Mouse (Mus musculus) myocyte (in vitro differentiated cells): ENCODE measurements at regions not wholly inside any gene's neighbourhood (a gene's known extent, or its start where the extent isn't known, plus 50 kb on each side); places are given as distances from the start of the nearest gene placed in this dataset.

ENCODE experiments used
- E2F4 ChIP-seq: IDR thresholded peaks from one replicate; pipeline ENCODE4 v1.6.1; 2011; ENCODE audit warnings: mild to moderate bottlenecking, control low read depth, moderate library complexity; ENCODE audit not compliant: insufficient read depth
- MAX ChIP-seq: IDR thresholded peaks from one replicate; pipeline ENCODE4 v1.6.1; 2011; ENCODE audit warnings: low read depth, mild to moderate bottlenecking, control low read depth
- MYOD1 ChIP-seq, 3 experiments: IDR thresholded peaks; one replicate each; pipeline ENCODE4 v1.6.1; 2011; ENCODE audit warnings: control low read depth in 2 of 3, low read depth in 2 of 3, mild to moderate bottlenecking in 2 of 3, moderate library complexity in 1 of 3; ENCODE audit not compliant: insufficient read length in 2 of 3, control insufficient read depth in 1 of 3
- MYOG ChIP-seq, 3 experiments: IDR thresholded peaks; one replicate each; pipeline ENCODE4 v1.6.1; 2011; ENCODE audit warnings: control low read depth in 2 of 3, low read depth in 2 of 3, mild to moderate bottlenecking in 2 of 3; ENCODE audit not compliant: insufficient read length in 2 of 3, control insufficient read depth in 1 of 3, insufficient read depth in 1 of 3
- POLR2A ChIP-seq: IDR thresholded peaks from one replicate; pipeline ENCODE4 v1.6.1; 2011; ENCODE audit warnings: low read depth, mild to moderate bottlenecking, control low read depth, moderate library complexity; ENCODE audit not compliant: insufficient read length
- POLR2AphosphoS2 ChIP-seq: IDR thresholded peaks from one replicate; pipeline ENCODE4 v1.6.1; 2011; ENCODE audit warnings: low read depth, control low read depth; ENCODE audit not compliant: insufficient read length
- TCF12 ChIP-seq: IDR thresholded peaks from one replicate; pipeline ENCODE4 v1.6.1; 2011; ENCODE audit warnings: mild to moderate bottlenecking, control low read depth; ENCODE audit not compliant: poor library complexity, insufficient read depth, severe bottlenecking
- USF1 ChIP-seq: IDR thresholded peaks from one replicate; pipeline ENCODE4 v1.6.1; 2011; ENCODE audit warnings: low read depth, mild to moderate bottlenecking, control low read depth, moderate library complexity

GRCm38 (mm10) chr10:111789264-111789663 lies 183.2 kb upstream of the Krr1 start:
- TF ChIP-seq POLR2A (no peak), MYOG (IDR thresholded peaks at IDR 0.05; ENCODE audit: control insufficient read depth in 1 of 3, insufficient read depth in 1 of 3, insufficient read length in 2 of 3, low read depth in 2 of 3) (no peak), E2F4 (no peak), MAX (no peak), USF1 (no peak), TCF12 (no peak), MYOD1 (IDR thresholded peaks at IDR 0.05; ENCODE audit: control insufficient read depth in 1 of 3, insufficient read length in 2 of 3, low read depth in 2 of 3) (no peak), POLR2AphosphoS2 (no peak)
